Comparison of ENCODE assay signal across 8 mouse cellular contexts in genomic region chr16:25067276-25068249, GRCm38 (mm10).
DNase-seq lines count a peak whose midpoint lies in the region; ATAC-seq and TF ChIP-seq lines count a peak whose summit lies in the region.

No protein-coding gene starts in this region.

- no peak overlapping the region for H3K4me3 ChIP-seq in midbrain, embryonic 14.5 days (replicated peaks; ENCODE audit: low read depth, low read length)
- no peak overlapping the region for H3K4me3 ChIP-seq in midbrain, embryonic 15.5 days
- no peak overlapping the region for H3K4me3 ChIP-seq in intestine, postnatal 0 days (ENCODE audit: low read depth, low read length)

- no peaks in the 10 kb centered on the region for H3K4me1 ChIP-seq in midbrain, embryonic 14.5 days (ENCODE audit: control insufficient read depth, insufficient read depth, low read length)
- no peaks in the 10 kb centered on the region for H3K4me1 ChIP-seq in midbrain, embryonic 15.5 days
- H3K4me1 ChIP-seq in intestine, postnatal 0 days (replicated peaks; ENCODE audit: control insufficient read depth, insufficient read depth, low read length), result no peaks in the 10 kb centered on the region

- peak; percentile 25 for DNase-seq in adrenal gland, postnatal 10 days
- DNase-seq in adrenal gland, postnatal 36 days, result no peak
- DNase-seq in midbrain, embryonic 14.5 days, result peak; percentile 60
- peak; percentile 42 for DNase-seq in naive thymus-derived CD4-positive, alpha-beta T cell, adult 2 months (ENCODE audit: low read depth)
- no peak for DNase-seq in c-Kit-positive CD71-positive TER-119-positive erythroid progenitor cells, embryonic 14.5 days (ENCODE audit: low spot score)
- DNase-seq in gastrocnemius, adult 8-10 months (ENCODE audit: low spot score in 2 of 2), result no peak

- no peak overlapping the region for H3K9ac ChIP-seq in midbrain, embryonic 14.5 days (replicated peaks; ENCODE audit: low read length)
- H3K9ac ChIP-seq in midbrain, embryonic 15.5 days, result no peak overlapping the region
- no peak overlapping the region for H3K9ac ChIP-seq in intestine, postnatal 0 days (ENCODE audit: low read depth, low read length)

- no peak overlapping the region for H3K4me2 ChIP-seq in midbrain, embryonic 14.5 days (ENCODE audit: low read length)
- H3K4me2 ChIP-seq in midbrain, embryonic 15.5 days, result no peak overlapping the region
- H3K4me2 ChIP-seq in intestine, postnatal 0 days (replicated peaks; ENCODE audit: low read depth), result no peak overlapping the region

- peak; percentile 81 for TF ChIP-seq CTCF in intestine, postnatal 0 days (IDR thresholded peaks at IDR 0.05; ENCODE audit: low read depth)

- WGBS in midbrain, embryonic 14.5 days, result 58% methylated on average over 8 of the region's 8 CpGs
- 57% methylated on average over 8 of the region's 8 CpGs for WGBS in midbrain, embryonic 15.5 days
- WGBS in intestine, postnatal 0 days, result 31% methylated on average over 8 of the region's 8 CpGs

- no peaks in the 10 kb centered on the region for H3K36me3 ChIP-seq in midbrain, embryonic 14.5 days (ENCODE audit: control insufficient read depth, insufficient read depth, low read length)
- no peaks in the 10 kb centered on the region for H3K36me3 ChIP-seq in midbrain, embryonic 15.5 days (replicated peaks)
- H3K36me3 ChIP-seq in intestine, postnatal 0 days (ENCODE audit: control insufficient read depth, insufficient read depth), result no peaks in the 10 kb centered on the region

- H3K27me3 ChIP-seq in midbrain, embryonic 14.5 days (ENCODE audit: control insufficient read depth, insufficient read depth, low read length), result peaks cover 7% of the 10 kb centered on the region
- 0 out of 2 replicates have a peak, but pooled peaks cover 4% of the 10 kb centered on the region for H3K27me3 ChIP-seq in midbrain, embryonic 15.5 days (replicated peaks)
- no peaks in the 10 kb centered on the region for H3K27me3 ChIP-seq in intestine, postnatal 0 days (replicated peaks; ENCODE audit: control insufficient read depth, insufficient read depth, low read length)

- ATAC-seq in midbrain, embryonic 14.5 days (ENCODE audit: low FRiP score, low TSS enrichment), result no peak
- no peak for ATAC-seq in midbrain, embryonic 15.5 days (replicated peaks)
- ATAC-seq in intestine, postnatal 0 days, result peak; percentile 51

- H3K9me3 ChIP-seq in midbrain, embryonic 14.5 days (ENCODE audit: control insufficient read depth, low read length), result no peaks in the 10 kb centered on the region
- no peaks in the 10 kb centered on the region for H3K9me3 ChIP-seq in midbrain, embryonic 15.5 days
- no peaks in the 10 kb centered on the region for H3K9me3 ChIP-seq in intestine, postnatal 0 days (ENCODE audit: control insufficient read depth)

- H3K27ac ChIP-seq in midbrain, embryonic 14.5 days (replicated peaks; ENCODE audit: low read depth, low read length), result no peak overlapping the region
- no peak overlapping the region for H3K27ac ChIP-seq in midbrain, embryonic 15.5 days
- H3K27ac ChIP-seq in intestine, postnatal 0 days (ENCODE audit: low read depth, low read length), result no peak overlapping the region

Comparison
In these comparisons a context has a peak if more than half of its experiments do, and no peak if none do; other contexts are left out.
1. DNase-seq: peak in adrenal gland, postnatal 10 days (single experiment), midbrain, embryonic 14.5 days (single experiment) and naive thymus-derived CD4-positive, alpha-beta T cell, adult 2 months (single experiment); none in adrenal gland, postnatal 36 days (0 of 2), c-Kit-positive CD71-positive TER-119-positive erythroid progenitor cells, embryonic 14.5 days (single experiment) and gastrocnemius, adult 8-10 months (0 of 2).